Mouse (Mus musculus): ENCODE measurements around the gene Calm3.

DNA sequence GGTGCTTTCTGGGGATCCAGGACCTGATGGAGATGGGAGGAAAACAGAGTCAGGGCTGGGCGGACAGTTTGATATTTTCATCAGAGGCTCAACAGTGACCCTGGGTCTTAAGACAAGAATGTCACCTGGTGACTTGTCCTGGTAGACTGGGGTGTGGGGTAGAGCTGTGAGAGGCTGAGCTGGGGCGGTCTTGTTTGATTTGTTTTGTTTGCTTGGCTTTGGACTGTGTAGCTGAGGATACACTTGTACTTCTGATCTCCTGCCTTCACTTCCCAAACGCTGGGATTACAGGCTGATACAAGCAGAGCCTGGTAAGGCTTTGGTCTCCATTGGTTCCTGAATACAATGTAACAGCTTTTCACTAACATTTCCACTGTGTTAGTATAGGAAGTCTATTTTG is 56.4 kb downstream of the Calm3 start:
- no peak for TF ChIP-seq CTCF (IDR thresholded peaks at IDR 0.05; ENCODE audit: control insufficient read depth, insufficient read depth, low read length)
- TF ChIP-seq POLR2A (IDR thresholded peaks at IDR 0.05; ENCODE audit: borderline replicate concordance, control insufficient read depth, low read depth, low read length), result no peak
